Mouse (Mus musculus) midbrain, embryonic 10.5 days (tissue): ENCODE data around the gene Oprl1. TPM values are rescaled to one million over a fixed set of nuclear protein-coding genes. Genes with fewer than 3 reads are reported as not detected.

Experiments
- polyA plus RNA-seq: library from polyadenylated mRNA; unstranded; fragments of >200 nt; fragmentation: Nextera tagmentation; extraction: Ambion mirVana; gene quantifications from 2 replicates; pipeline ENCODE4 v1.2.1, GENCODE M21; 2016

Oprl1 gene
- polyA plus RNA-seq, 1 experiment from 2014 or later = 6.4 TPM

Other genes starting within 250 kb of the Oprl1 start
- gene Abhd16b, start 221.8 kb upstream of the Oprl1 start, polyA plus RNA-seq = 0.07 TPM in 1 of 2 replicates, not detected in the other
- gene Tpd52l2, start 217.9 kb upstream of the Oprl1 start, polyA plus RNA-seq = 164 and 167 TPM in 2 replicates
- 95.6 and 110 TPM in 2 replicates for gene Dnajc5, start 194.5 kb upstream of the Oprl1 start, polyA plus RNA-seq
- gene Uckl1, start 130.1 kb upstream of the Oprl1 start, polyA plus RNA-seq = 49.8 and 59.3 TPM in 2 replicates
- 82.0 and 85.4 TPM in 2 replicates for gene Prpf6, start 123.1 kb upstream of the Oprl1 start, polyA plus RNA-seq
- 34.6 and 48.0 TPM in 2 replicates for gene Zfp512b, start 122.2 kb upstream of the Oprl1 start, polyA plus RNA-seq
- 36.4 and 56.1 TPM in 2 replicates for gene Samd10, start 115.8 kb upstream of the Oprl1 start, polyA plus RNA-seq
- gene Gm29797, start 58.0 kb upstream of the Oprl1 start, polyA plus RNA-seq = 0.19 and 0.32 TPM in 2 replicates
- gene Sox18, start 43.4 kb upstream of the Oprl1 start, polyA plus RNA-seq = 17.6 and 18.8 TPM in 2 replicates
- 14.5 and 18.0 TPM in 2 replicates for gene Tcea2, start 34.7 kb upstream of the Oprl1 start, polyA plus RNA-seq
- 74.5 and 81.1 TPM in 2 replicates for gene Rgs19, start 21.0 kb upstream of the Oprl1 start, polyA plus RNA-seq
- gene Lkaaear1, start 16.6 kb upstream of the Oprl1 start, polyA plus RNA-seq = not detected in 2 replicates
- gene Myt1, start 48.3 kb downstream of the Oprl1 start, polyA plus RNA-seq = 14.3 and 33.2 TPM in 2 replicates
- 24.8 and 29.7 TPM in 2 replicates for gene Pcmtd2, start 122.8 kb downstream of the Oprl1 start, polyA plus RNA-seq
- 106 TPM in 2 replicates for gene Polr3k, start 149.3 kb downstream of the Oprl1 start, polyA plus RNA-seq